Mouse (Mus musculus) frontal cortex, postnatal 25 days (tissue): Measurements from ENCODE around the gene Mrpl1.

Source experiments
- DNase-seq, 2 experiments: peaks; one replicate each; pipeline ENCODE4 v3.0.0; 2022; ENCODE audit warnings: low spot score in 2 of 2

Gene Mrpl1

GRCm38 (mm10) chr5:96206897-96207296 lies 2.4 kb upstream of the Mrpl1 start:
- no peak for DNase-seq

GRCm38 (mm10) chr5:96207531-96207930 lies 1.8 kb upstream of the Mrpl1 start:
- DNase-seq: no peak

GRCm38 (mm10) chr5:96208543-96208942 lies 750 bp upstream of the Mrpl1 start:
- DNase-seq: no peak

- peak; percentile 85 to 89 for DNase-seq
Observed at GRCm38 (mm10) chr5:96209916-96210583, 757 bp downstream of the Mrpl1 start.

- no peak for DNase-seq
Observed at GRCm38 (mm10) chr5:96218648-96219047, 9.4 kb downstream of the Mrpl1 start.

GRCm38 (mm10) chr5:96219512-96219911 lies 10.2 kb downstream of the Mrpl1 start:
- DNase-seq: no peak

GRCm38 (mm10) chr5:96221298-96221697 lies 12.0 kb downstream of the Mrpl1 start:
- no peak for DNase-seq

GRCm38 (mm10) chr5:96221812-96222585 lies 12.7 kb downstream of the Mrpl1 start:
- DNase-seq: no peak

GRCm38 (mm10) chr5:96222964-96223363 lies 13.7 kb downstream of the Mrpl1 start:
- no peak for DNase-seq

- no peak for DNase-seq
Observed at GRCm38 (mm10) chr5:96226490-96226889, 17.2 kb downstream of the Mrpl1 start.

GRCm38 (mm10) chr5:96228967-96229366 lies 19.7 kb downstream of the Mrpl1 start:
- DNase-seq: no peak

GRCm38 (mm10) chr5:96238797-96239196 lies 29.5 kb downstream of the Mrpl1 start:
- no peak for DNase-seq

- DNase-seq: no peak
Observed at GRCm38 (mm10) chr5:96240856-96241255, 31.6 kb downstream of the Mrpl1 start.

- DNase-seq: no peak
Observed at GRCm38 (mm10) chr5:96244511-96244910, 35.2 kb downstream of the Mrpl1 start.

GRCm38 (mm10) chr5:96253995-96254394 lies 44.7 kb downstream of the Mrpl1 start:
- no peak for DNase-seq

GRCm38 (mm10) chr5:96255166-96255565 lies 45.9 kb downstream of the Mrpl1 start:
- no peak for DNase-seq

GRCm38 (mm10) chr5:96258210-96258609 lies 48.9 kb downstream of the Mrpl1 start:
- no peak for DNase-seq

GRCm38 (mm10) chr5:96267017-96267702 lies 57.9 kb downstream of the Mrpl1 start:
- DNase-seq: peak; percentile 62 to 63

- DNase-seq: no peak
Observed at GRCm38 (mm10) chr5:96271070-96271469, 61.8 kb downstream of the Mrpl1 start.

- DNase-seq: no peak
Observed at GRCm38 (mm10) chr5:96305786-96306185, 96.5 kb downstream of the Mrpl1 start.

- no peak for DNase-seq
Observed at GRCm38 (mm10) chr5:96306271-96306670, 97.0 kb downstream of the Mrpl1 start.

GRCm38 (mm10) chr5:96306826-96307225 lies 97.5 kb downstream of the Mrpl1 start:
- no peak for DNase-seq

- DNase-seq: no peak
Observed at GRCm38 (mm10) chr5:96308086-96308485, 98.8 kb downstream of the Mrpl1 start.
